Mouse (Mus musculus): ENCODE measurements at regions not wholly inside any gene's neighbourhood (a gene's known extent, or its start where the extent isn't known, plus 50 kb on each side); places are given as distances from the start of the nearest gene placed in this dataset.

DNA sequence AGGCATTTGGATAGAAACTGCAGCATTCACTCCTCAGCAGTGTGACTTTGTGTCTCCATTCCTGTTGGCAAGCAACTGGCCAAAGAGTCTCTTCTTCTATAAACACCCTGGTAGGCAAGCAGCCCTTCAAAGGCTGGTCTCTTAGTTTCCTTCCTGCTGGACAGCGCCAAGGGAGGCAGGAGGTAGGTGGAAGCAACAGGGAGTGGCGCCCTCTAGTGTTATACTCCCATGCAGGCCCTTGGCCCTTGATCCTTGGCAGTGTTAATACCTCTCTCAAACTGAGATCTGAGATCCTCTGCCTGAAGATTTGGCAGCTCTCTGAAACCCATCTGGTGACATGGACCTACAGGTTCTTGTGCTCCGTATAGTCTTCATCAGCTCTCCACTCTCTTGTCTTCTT is 51.3 kb upstream of the Opcml start:
- no peaks in the 10 kb centered on the region for H3K4me1 ChIP-seq (ENCODE audit: control insufficient read depth, insufficient read depth, low read length)
- no peak overlapping the region for H3K27ac ChIP-seq (ENCODE audit: insufficient read depth, low read length)
- TF ChIP-seq CTCF (IDR thresholded peaks at IDR 0.05; ENCODE audit: borderline replicate concordance, insufficient read depth, low read length), result peak; percentile 45; the same call in 1 of the 2 replicates
- TF ChIP-seq POLR2A (IDR thresholded peaks at IDR 0.05; ENCODE audit: low read depth, low read length), result no peak
- no peak overlapping the region for H3K4me3 ChIP-seq (ENCODE audit: insufficient read depth, low read length)

All from embryonic fibroblast, embryonic 13.5 days (primary cell).